Mouse (Mus musculus): ENCODE measurements around the gene 1700030J22Rik. TPM values are rescaled to one million over a fixed set of nuclear protein-coding genes. Genes with fewer than 3 reads are reported as not detected.

Gene 1700030J22Rik
- polyA plus RNA-seq, 1 experiment = 2.6 TPM

DNA sequence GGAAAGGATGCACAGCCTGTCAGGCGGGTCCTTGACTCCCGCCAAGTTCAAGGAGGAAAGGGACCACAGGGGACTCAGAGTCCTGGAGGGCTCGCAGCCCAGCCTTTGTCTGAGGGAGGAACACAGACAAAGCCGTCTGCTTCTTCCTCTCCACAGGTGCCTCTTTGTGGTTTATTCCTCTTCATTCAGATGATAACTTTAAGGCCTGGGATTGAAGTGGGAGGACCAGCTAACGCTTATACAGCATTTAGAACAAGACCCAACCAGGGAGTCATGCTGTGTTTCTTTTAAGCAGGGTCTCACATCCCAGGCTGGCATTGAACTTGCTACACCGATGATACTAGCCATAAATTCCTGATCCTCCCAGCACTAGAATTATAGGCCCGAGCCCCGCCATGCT is 38.2 kb upstream of the 1700030J22Rik start:
- no peak overlapping the region for H3K4me3 ChIP-seq (ENCODE audit: low read depth, low read length)
- no peaks in the 10 kb centered on the region for H3K27me3 ChIP-seq (ENCODE audit: control insufficient read depth, insufficient read depth, low read length, poor library complexity, severe bottlenecking)
- H3K9ac ChIP-seq (ENCODE audit: low read depth, poor library complexity, severe bottlenecking) = no peak overlapping the region
- H3K4me1 ChIP-seq (ENCODE audit: control insufficient read depth, insufficient read depth, low read length) = peaks cover 5% of the 10 kb centered on the region
- no peak overlapping the region for H3K27ac ChIP-seq (ENCODE audit: insufficient read depth, low read length)
- no peak for TF ChIP-seq CTCF (IDR thresholded peaks at IDR 0.05; ENCODE audit: low read depth, low read length)
- TF ChIP-seq EP300 (IDR thresholded peaks at IDR 0.05; ENCODE audit: insufficient read depth, low read depth, low read length) = 0 out of 2 replicates have a peak, but pooled peaks have one; percentile 40
- TF ChIP-seq POLR2A (IDR thresholded peaks at IDR 0.05; ENCODE audit: insufficient read depth, low read length) = no peak
- H3K9me3 ChIP-seq (replicated peaks; ENCODE audit: control insufficient read depth, insufficient read depth, low read length, poor library complexity, severe bottlenecking) = no peaks in the 10 kb centered on the region
- H3K36me3 ChIP-seq (ENCODE audit: control insufficient read depth, insufficient read depth, low read length, poor library complexity, severe bottlenecking) = no peaks in the 10 kb centered on the region

DNA sequence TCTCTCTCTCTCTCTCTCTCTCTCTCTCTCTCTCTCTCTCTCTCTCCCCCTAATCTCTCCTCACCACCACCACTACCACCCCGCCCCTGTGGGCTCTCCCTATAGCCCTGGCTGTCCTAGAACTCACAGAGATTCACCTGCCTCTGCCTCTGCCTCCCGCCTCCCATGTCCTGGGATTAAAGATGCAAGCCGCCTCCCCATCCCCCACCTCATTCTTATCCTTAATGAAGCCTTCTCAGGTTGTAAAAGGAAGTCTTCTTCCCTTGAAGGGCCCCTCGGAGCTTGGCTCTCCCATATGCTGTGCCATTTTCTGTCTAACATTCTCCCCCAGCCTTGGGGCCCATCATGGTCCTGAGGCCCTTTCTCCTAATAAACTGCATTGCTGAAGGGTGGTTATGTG is 36.9 kb upstream of the 1700030J22Rik start:
- Histone ChIP-seq H3K27ac (ENCODE audit: insufficient read depth, low read length) (no peak overlapping the region), H3K9me3 (replicated peaks; ENCODE audit: control insufficient read depth, insufficient read depth, low read length, poor library complexity, severe bottlenecking) (no peaks in the 10 kb centered on the region), H3K9ac (ENCODE audit: low read depth, poor library complexity, severe bottlenecking) (no peak overlapping the region), H3K4me3 (ENCODE audit: low read depth, low read length) (no peak overlapping the region), H3K36me3 (ENCODE audit: control insufficient read depth, insufficient read depth, low read length, poor library complexity, severe bottlenecking) (no peaks in the 10 kb centered on the region), H3K4me1 (ENCODE audit: control insufficient read depth, insufficient read depth, low read length) (peaks cover 5% of the 10 kb centered on the region), H3K27me3 (ENCODE audit: control insufficient read depth, insufficient read depth, low read length, poor library complexity, severe bottlenecking) (no peaks in the 10 kb centered on the region)
- TF ChIP-seq CTCF (IDR thresholded peaks at IDR 0.05; ENCODE audit: low read depth, low read length) = no peak
- no peak for TF ChIP-seq EP300 (IDR thresholded peaks at IDR 0.05; ENCODE audit: insufficient read depth, low read depth, low read length)
- TF ChIP-seq POLR2A (IDR thresholded peaks at IDR 0.05; ENCODE audit: insufficient read depth, low read length) = no peak

DNA sequence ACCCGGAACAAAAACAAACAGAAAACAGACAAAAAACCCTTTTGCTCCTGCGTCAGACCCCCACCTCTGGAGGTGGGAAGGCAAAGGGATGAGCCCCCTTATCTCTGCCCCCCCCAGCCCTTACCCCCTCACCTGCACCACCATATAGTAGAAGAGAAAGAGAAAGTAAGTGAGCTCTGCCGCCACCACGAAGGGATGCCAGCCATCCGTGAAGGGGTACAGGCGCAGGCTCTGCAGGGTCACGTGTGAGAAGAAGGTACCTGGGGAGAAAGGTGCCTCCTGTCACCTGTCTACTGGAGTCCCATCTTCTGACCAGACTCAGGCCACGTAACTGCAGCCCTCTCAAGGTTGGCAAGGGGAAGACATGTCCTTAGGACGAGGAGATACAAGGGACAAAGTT is 32.6 kb upstream of the 1700030J22Rik start:
- H3K36me3 ChIP-seq (ENCODE audit: control insufficient read depth, insufficient read depth, low read length, poor library complexity, severe bottlenecking) = no peaks in the 10 kb centered on the region
- no peak overlapping the region for H3K9ac ChIP-seq (ENCODE audit: low read depth, poor library complexity, severe bottlenecking)
- no peaks in the 10 kb centered on the region for H3K27me3 ChIP-seq (ENCODE audit: control insufficient read depth, insufficient read depth, low read length, poor library complexity, severe bottlenecking)
- no peak overlapping the region for H3K27ac ChIP-seq (ENCODE audit: insufficient read depth, low read length)
- no peaks in the 10 kb centered on the region for H3K4me1 ChIP-seq (ENCODE audit: control insufficient read depth, insufficient read depth, low read length)
- TF ChIP-seq EP300 (IDR thresholded peaks at IDR 0.05; ENCODE audit: insufficient read depth, low read depth, low read length) (no peak), POLR2A (IDR thresholded peaks at IDR 0.05; ENCODE audit: insufficient read depth, low read length) (no peak), CTCF (IDR thresholded peaks at IDR 0.05; ENCODE audit: low read depth, low read length) (no peak)
- H3K4me3 ChIP-seq (ENCODE audit: low read depth, low read length) = no peak overlapping the region
- H3K9me3 ChIP-seq (replicated peaks; ENCODE audit: control insufficient read depth, insufficient read depth, low read length, poor library complexity, severe bottlenecking) = peaks cover 14% of the 10 kb centered on the region

DNA sequence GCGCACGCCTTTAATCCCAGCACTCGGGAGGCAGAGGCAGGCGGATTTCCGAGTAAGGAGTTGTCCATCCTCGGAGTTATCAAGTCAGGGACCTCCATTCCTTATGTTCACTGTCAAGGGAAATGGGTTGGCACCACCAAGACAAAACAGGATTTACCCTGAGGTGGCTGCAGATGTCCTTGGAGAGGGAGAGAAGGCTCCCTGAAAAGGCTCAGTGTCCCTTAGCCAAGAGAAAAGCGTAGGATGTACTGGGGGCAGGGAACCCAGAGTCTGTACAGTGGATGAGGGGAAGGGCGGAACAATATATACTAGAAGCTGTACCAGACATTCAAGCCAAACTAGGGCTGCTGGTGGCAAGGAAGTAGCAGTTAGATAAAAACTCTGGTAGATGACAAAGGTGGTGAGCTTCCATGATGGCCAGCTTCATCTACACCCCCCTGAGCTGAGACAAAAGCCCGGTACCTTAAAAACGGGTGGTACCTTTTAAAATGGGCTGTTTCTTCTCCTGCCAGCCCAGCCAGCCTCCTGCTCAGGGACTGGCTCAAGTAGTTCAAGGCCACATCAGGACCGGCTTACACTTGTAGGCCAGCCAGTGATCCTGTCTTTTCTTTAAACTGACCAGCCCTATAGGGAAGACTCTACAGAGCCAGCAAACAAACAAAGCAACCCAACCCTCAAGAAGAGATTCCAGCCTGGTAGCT is 15.4 kb upstream of the 1700030J22Rik start:
- H3K36me3 ChIP-seq (ENCODE audit: control insufficient read depth, insufficient read depth, low read length, poor library complexity, severe bottlenecking) = peaks cover 19% of the 10 kb centered on the region
- H3K27me3 ChIP-seq (ENCODE audit: control insufficient read depth, insufficient read depth, low read length, poor library complexity, severe bottlenecking) = no peaks in the 10 kb centered on the region
- TF ChIP-seq CTCF (IDR thresholded peaks at IDR 0.05; ENCODE audit: low read depth, low read length) (no peak), EP300 (IDR thresholded peaks at IDR 0.05; ENCODE audit: insufficient read depth, low read depth, low read length) (no peak), POLR2A (IDR thresholded peaks at IDR 0.05; ENCODE audit: insufficient read depth, low read length) (no peak)
- peak overlapping the region; percentile 69 for H3K9ac ChIP-seq (ENCODE audit: low read depth, poor library complexity, severe bottlenecking)
- H3K4me3 ChIP-seq (ENCODE audit: low read depth, low read length) = peak overlapping the region; percentile 85
- H3K4me1 ChIP-seq (ENCODE audit: control insufficient read depth, insufficient read depth, low read length) = no peaks in the 10 kb centered on the region
- H3K9me3 ChIP-seq (replicated peaks; ENCODE audit: control insufficient read depth, insufficient read depth, low read length, poor library complexity, severe bottlenecking) = no peaks in the 10 kb centered on the region
- peak overlapping the region; percentile 88 for H3K27ac ChIP-seq (ENCODE audit: insufficient read depth, low read length)

DNA sequence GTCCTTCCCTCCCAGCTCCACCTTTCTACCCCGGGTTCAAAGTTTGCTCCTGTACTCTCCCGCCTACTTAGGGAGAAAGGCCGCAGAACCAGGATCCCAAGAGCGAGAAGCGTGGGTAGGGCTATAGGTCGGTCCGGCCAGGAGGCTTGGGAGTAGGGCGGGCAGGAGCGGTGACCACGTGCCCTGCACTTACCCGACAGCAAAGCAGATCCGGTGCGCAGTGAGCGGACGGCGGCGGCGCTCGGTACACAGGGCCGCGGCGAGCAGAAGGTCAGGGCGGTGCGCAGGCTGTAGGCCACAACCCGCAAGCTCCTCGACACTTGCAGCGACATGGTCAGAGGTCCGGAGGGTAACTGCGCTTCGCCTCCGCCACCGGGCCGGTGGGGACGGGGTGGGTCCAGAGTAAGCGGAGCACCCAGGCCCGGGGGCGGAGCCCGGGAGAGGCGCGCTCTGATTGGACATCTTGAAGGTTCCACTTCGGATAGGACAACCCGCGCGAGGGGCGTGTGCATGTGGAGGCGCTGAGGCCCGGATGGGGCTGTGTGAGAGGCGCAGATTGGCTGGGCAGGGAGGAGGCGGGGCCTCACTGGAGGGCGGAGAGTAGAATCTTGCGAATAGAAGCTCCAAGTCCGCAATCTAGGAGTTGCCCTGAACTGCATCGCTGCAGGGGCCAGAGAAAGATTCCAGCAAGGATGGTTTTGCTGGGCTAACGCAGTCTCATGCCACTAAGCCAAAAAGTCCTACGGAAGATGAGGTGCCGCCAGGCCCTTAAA is 14.5 kb upstream of the 1700030J22Rik start, which contains the start of gene Gcsh:
Gene Gcsh (minus strand): TSS at position 443 of the 773 bp plus-strand sequence.
- TF ChIP-seq POLR2A (IDR thresholded peaks at IDR 0.05; ENCODE audit: insufficient read depth, low read length) = peak; percentile 86
- no peak for TF ChIP-seq EP300 (IDR thresholded peaks at IDR 0.05; ENCODE audit: insufficient read depth, low read depth, low read length)
- H3K9ac ChIP-seq (ENCODE audit: low read depth, poor library complexity, severe bottlenecking) = peak within 1 kb of the TSS; percentile 69
- H3K27ac ChIP-seq (ENCODE audit: insufficient read depth, low read length) = peak within 1 kb of the TSS; percentile 88
- no peaks in the 10 kb centered on the region for H3K27me3 ChIP-seq (ENCODE audit: control insufficient read depth, insufficient read depth, low read length, poor library complexity, severe bottlenecking)
- no peaks in the 10 kb centered on the region for H3K9me3 ChIP-seq (replicated peaks; ENCODE audit: control insufficient read depth, insufficient read depth, low read length, poor library complexity, severe bottlenecking)
- H3K4me1 ChIP-seq (ENCODE audit: control insufficient read depth, insufficient read depth, low read length) = no peaks in the 10 kb centered on the region
- H3K4me3 ChIP-seq (ENCODE audit: low read depth, low read length) = peak within 1 kb of the TSS; percentile 85
- H3K36me3 ChIP-seq (ENCODE audit: control insufficient read depth, insufficient read depth, low read length, poor library complexity, severe bottlenecking) = peaks cover 28% of the 10 kb centered on the region

Measured in ES-Bruce4 (cell line).